Mouse (Mus musculus) adrenal gland, adult (tissue): ENCODE results near the gene Rrm1.
"Not testable (repeated sequence)": the region's sequence is repeated elsewhere in the genome, so short reads cannot be mapped to it uniquely, and the experiment has no call there.

ENCODE experiments used
- DNase-seq, 2 experiments: peaks; one replicate each; pipeline ENCODE4 v3.0.0; 2022 to 2023; ENCODE audit warnings: low spot score in 1 of 2; ENCODE audit not compliant: inconsistent age in 2 of 2

Rrm1 gene

GRCm38 (mm10) chr7:102476601-102477000 is 35.1 kb downstream of the Rrm1 start:
- no peak for DNase-seq

DNA sequence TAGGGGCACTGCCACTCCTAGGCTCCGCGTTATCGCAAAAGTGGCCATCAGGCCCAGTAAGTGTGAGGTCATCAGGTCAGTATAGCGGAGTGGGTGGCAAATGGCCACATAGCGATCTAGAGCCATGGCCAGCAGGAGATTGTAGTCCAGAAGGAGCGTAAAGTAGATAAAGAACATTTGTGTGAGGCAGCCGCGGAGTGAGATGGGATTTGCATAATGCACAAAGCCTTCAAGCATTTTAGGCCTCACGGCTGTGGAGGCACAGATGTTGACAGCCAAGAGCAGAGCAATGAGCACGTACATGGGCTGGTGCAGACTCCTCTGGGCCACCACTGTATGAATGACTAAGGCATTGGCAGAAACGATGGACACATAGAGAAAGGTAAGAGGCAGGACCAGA is 35.9 kb downstream of the Rrm1 start:
- no peak for DNase-seq

DNA sequence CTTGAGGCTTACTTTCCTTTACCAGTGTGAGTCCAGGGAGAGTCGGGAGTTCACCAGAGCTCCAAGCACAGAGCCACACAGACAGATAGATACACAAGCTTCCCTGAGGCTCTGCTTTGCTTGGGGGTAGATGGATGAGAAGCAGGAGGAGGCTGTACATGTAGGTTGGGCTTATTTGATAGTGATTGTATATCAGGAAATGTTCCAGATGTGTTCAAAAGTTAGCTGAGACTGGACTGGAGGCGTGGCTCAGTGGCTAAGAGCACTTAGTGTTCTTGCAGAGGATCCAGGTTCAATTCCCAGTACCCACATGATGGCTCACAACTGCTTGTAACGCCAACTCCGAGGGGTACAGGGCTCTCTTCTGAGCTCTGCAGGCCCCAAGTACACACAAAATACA is 36.9 kb downstream of the Rrm1 start:
- no peak for DNase-seq

DNA sequence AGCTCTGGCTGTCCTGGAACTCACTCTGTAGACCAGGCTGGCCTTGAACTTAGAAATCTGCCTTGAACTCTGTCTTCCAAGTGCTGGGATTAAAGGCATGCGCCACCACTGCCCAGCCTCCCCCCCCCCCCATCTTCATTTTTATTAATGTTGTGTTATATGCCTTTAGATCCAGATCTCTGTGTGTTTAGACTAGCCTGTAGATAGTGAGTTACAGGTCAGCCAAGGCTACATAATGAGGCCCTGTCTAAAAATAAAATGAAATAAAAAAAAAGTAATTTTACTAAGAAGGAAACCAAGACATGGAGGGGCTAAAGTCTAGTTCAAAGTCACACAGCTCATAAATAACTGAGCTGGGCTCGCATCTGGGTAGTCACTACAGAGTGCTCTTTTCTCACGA is 37.4 kb downstream of the Rrm1 start:
- no peak for DNase-seq

GRCm38 (mm10) chr7:102479368-102480078 is 38.0 kb downstream of the Rrm1 start:
- peak; percentile 77 to 89 for DNase-seq

DNA sequence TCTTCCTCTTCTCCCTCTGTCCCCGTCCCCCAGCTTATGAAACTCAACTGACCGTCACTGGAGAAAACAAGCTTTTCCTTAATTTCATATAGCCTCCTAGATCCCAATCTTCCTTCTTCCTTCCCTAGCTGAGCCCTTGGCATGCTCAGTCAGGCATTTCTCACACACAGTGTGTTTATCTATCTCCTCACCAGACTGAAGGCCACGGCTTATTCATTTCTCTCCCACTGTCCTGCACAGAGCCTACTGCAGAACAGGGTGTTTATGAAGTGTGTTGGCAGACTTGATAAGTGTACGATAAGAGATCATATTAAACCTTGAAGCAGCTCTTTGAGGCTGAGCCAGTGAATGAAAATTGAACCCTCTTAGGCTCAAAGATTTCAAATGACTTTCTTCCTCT is 39.3 kb downstream of the Rrm1 start:
- peak in 1 of 2 experiments; percentile 72 for DNase-seq

- DNase-seq: no peak
These were observed 40.1 kb downstream of the Rrm1 start, which contains the start of gene Olfr543 for GRCm38 (mm10) chr7:102481579-102481978. Gene Olfr543 (minus strand): TSS chr7:102481679.

GRCm38 (mm10) chr7:102483665-102484064 is 42.2 kb downstream of the Rrm1 start:
- peak; percentile 39 to 78 for DNase-seq

DNA sequence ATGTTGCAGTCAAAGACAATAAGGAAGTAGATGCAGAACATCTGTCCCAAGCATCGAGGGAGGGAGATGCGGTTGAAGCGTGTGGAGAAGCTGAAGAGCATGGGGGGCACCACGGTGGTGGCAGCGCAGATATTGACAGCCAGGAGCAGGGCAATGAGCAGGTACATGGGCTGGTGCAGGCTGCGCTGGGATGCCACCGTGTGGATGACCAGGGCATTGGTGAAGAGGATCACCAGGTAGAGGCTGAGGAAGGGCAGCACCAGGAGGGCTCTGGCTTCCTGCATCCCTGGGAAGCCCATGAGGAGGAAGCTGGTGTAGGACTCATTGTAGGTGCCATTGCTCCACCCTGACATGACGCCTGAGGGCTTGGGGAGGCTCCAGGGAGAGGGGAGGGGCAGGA is 43.3 kb downstream of the Rrm1 start:
- DNase-seq: not testable (repeated sequence)

GRCm38 (mm10) chr7:102486105-102486504 is 44.6 kb downstream of the Rrm1 start:
- no peak for DNase-seq

- no peak for DNase-seq
These were observed 46.7 kb downstream of the Rrm1 start, which contains the start of gene Olfr544 for GRCm38 (mm10) chr7:102488161-102488560. Gene Olfr544 (minus strand): TSS chr7:102488313.

DNA sequence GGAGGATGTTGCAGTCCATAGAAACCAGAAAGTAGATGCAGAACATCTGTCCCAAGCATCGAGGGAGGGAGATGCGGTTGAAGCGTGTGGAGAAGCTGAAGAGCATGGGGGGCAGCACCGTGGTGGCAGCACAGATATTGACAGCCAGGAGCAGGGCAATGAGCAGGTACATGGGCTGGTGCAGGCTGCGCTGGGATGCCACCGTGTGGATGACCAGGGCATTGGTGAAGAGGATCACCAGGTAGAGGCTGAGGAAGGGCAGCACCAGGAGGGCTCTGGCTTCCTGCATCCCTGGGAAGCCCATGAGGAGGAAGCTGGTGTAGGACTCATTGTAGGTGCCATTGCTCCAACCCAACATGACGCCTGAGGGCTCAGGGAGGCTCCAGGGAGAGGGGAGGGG is 52.9 kb downstream of the Rrm1 start:
- DNase-seq: not testable (repeated sequence)

DNA sequence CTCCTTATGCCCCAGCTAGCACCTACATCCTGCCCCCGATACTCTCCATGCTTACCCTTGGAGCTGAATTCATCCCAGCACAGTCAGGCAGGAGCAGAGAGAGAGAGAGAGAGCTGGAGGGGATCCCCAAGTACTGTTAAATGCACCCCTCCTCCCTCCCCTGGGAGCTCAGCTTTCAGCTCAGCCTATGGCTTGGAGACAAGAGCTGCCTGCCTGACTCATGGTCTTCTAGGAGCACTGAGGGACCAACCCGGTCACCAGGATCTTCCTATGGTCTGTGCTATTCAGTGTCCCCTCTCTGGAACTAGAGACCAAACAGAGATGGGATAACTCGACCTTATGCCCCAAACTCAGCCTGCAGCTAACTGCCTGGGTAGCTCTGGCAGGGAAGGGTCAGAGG is 58.0 kb downstream of the Rrm1 start, which contains the start of gene Olfr545:
Gene Olfr545 (minus strand): TSS at position 101 of the 400 bp plus-strand sequence.
- no peak for DNase-seq

GRCm38 (mm10) chr7:102501986-102502385 is 60.5 kb downstream of the Rrm1 start:
- no peak for DNase-seq

- peak; percentile 72 to 92 for DNase-seq
These were observed 65.4 kb downstream of the Rrm1 start for GRCm38 (mm10) chr7:102506848-102507247.

DNA sequence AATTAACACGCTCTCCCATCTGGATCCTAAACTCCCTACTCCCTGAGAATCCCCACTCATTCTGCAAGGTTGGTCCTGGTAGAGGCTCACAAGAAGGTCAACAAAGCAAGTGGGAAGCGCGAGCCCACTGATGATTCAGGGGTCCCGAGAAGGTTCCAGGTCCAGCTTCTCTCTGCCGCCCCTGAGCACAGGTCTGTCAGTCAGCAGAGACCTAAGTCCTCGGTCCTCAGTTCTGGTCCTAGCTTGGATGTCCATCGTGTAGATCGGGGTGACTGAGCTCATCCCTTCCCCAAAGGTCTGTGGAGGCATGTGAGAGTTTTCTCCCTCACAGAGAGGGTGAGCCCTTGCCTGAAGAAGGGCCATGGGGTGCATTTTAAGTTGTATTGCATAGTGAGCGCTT is 66.6 kb downstream of the Rrm1 start:
- DNase-seq: no peak

- DNase-seq: no peak
These were observed 67.2 kb downstream of the Rrm1 start for GRCm38 (mm10) chr7:102508666-102509065.

DNA sequence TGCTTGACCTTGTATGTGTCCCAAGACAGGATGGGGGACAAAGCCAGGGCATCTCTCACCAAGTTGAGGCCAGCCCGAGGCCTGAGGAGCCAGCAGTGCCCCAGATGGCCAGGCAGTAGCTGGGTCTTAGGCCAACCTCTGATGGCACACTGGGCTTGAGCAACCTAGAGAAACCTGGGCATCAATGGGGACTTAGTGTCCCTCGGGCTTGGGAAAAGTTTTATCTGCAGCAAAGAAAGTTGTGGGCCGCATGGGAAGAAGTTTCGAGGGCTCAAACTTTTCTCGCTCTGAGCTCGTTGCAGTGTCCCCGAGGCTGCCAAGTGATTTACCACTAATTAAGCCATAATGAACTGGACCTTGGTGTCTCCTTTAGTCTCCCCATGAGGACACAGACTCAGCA is 68.2 kb downstream of the Rrm1 start:
- no peak for DNase-seq

GRCm38 (mm10) chr7:102511927-102512326 is 70.4 kb downstream of the Rrm1 start:
- DNase-seq: no peak

DNA sequence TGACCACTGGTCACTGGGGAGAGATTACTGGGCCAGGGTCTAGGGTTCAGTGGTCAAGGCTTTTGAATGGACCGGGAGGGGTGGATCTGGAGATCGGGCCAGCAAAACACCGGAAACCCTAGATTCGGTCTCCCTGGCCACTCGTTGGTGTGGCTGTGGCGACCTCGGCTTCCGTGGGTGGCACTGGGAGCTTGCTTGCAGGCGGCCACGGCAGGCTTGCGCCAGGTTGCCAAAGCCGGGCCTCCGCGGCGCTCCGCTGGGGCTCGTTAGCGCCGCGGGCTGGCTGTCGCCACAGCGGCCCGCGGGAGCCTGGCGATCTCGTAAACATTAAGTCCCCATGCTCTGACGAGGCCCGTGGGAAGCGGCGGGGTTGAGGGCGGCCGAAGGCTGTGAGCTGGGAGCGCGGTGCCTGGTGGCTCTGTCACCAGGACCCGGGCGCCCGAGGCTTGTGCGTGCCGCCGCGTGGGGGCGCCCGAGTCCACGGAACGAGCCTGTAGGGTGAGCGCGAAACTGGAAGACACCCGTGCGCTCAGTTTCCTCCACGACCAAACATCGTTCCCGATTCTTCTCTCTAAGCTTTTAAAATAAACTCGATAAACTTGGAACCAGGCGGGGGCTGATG is 71.4 kb downstream of the Rrm1 start:
- peak; percentile 86 to 96 for DNase-seq

DNA sequence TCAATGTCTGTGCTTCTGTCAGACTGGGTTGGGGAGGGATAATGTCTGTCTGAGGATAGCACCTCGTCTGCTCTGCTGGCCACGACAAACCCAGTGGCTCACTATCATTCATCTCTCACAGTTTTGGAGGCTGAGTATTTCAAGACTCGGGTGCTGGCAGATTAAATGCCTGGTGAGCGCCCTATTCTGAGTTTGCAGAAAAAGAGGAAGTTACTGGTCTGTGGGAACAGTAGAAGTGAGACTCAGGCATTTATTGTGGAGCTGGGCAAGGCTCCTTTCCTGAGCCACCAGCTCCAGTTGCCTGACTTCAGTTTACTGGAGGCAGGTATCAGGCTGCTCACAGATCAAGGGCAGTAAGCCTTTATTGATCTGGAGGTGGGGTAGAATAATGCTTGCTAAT is 72.6 kb downstream of the Rrm1 start:
- DNase-seq: no peak

DNA sequence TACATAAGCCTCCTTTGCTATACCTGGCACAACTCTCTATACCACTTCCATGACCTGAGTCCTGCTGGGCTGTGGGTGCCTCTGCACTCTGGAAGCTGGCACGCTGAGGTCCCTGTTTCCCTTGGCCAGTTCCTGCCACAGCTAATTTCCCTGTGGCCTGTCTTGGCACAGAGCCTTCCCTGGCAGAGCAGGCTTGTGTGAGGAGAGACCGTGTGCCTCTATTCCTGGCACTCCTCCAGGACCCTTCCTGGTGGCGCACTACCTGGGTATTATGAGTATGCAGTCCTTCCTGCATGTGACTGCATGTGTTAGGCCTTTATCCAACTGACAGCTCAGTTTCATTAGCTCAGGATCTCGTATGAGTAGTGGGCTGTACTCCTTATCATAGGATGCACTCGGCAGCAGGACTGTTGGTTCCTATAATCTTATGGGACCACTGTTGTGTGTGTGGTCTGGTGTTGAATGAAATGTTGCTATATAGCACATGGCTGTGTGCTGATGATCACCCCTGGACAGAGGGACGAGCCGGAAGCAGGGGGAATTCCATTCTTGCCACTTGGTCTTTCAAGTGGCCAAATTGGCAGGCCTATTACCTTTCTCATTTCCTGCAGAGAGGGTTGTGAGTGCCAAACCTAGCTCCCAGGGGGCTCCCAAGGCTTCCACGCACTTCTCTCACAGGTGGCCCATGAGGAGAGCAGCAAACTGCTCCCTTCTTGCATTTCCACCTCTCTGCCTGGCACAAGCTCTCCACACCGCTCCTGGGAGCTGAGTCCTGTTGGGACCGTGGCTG is 75.0 kb downstream of the Rrm1 start:
- peak; percentile 17 to 62 for DNase-seq
